Mouse (Mus musculus) thymus, adult 2 months (tissue): ENCODE results near the gene Mum1l1.

Experiments used
- CTCF ChIP-seq: fragments of 200-500 bp; IDR thresholded peaks from 2 replicates; pipeline ENCODE4 v1.5.1; 2012; ENCODE audit warnings: mild to moderate bottlenecking, control low read depth, low read length, moderate library complexity, borderline replicate concordance; ENCODE audit not compliant: control insufficient read depth, poor library complexity, insufficient read depth; ENCODE audit errors: extremely low read depth
- POLR2A ChIP-seq: fragments of 200-500 bp; IDR thresholded peaks from 2 replicates; pipeline ENCODE4 v1.6.1; 2012; ENCODE audit warnings: mild to moderate bottlenecking, low read length, control low read depth, moderate library complexity; ENCODE audit not compliant: control insufficient read depth, poor library complexity, insufficient read depth; ENCODE audit errors: extremely low read depth

GRCm38 (mm10) chrX:139216991-139217593 is 7.2 kb downstream of the Mum1l1 start:
- TF ChIP-seq POLR2A = no peak
- no peak for TF ChIP-seq CTCF
